Mouse (Mus musculus): ENCODE data around the gene Igf2bp3. TPM values are rescaled to one million over a fixed set of nuclear protein-coding genes. Genes with fewer than 3 reads are reported as not detected.

The Igf2bp3 gene
- polyA plus RNA-seq, 1 experiment, result 0.30 TPM

DNA sequence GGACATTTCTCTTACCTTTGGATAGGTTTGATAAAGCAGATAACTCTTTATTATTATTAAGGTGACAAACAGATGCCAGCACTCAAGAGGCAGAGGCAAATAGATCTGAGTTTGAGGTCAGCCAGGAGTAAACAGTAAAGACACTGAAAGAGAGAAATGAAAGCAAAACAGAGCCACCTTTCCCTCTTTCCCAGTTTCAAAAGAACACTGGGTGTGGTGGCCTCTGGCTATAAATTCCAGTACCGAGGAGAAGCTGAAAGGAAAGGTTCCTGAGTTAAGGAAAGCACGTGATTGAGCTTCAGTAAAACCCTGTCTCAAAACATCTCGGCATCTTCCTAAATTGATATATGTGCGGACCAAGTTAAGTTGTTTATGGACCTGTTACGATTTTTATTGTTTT is 45.0 kb upstream of the Igf2bp3 start:
- H3K79me3 ChIP-seq (ENCODE audit: low read depth), result peaks cover 89% of the 10 kb centered on the region
- H3K27me3 ChIP-seq (ENCODE audit: control insufficient read depth, insufficient read depth, insufficient read length), result no peaks in the 10 kb centered on the region
- H3ac ChIP-seq (ENCODE audit: control insufficient read depth, insufficient read length, low read depth), result no peak overlapping the region
- peaks cover 92% of the 10 kb centered on the region for H3K79me2 ChIP-seq (ENCODE audit: control insufficient read depth, insufficient read depth)
- peaks cover 23% of the 10 kb centered on the region for H3K36me3 ChIP-seq (ENCODE audit: control insufficient read depth, insufficient read depth)
- TF ChIP-seq MAX (IDR thresholded peaks at IDR 0.05) (no peak), CTCF (IDR thresholded peaks at IDR 0.05; ENCODE audit: control insufficient read depth, insufficient read depth, insufficient read length) (no peak), FOSL1 (IDR thresholded peaks at IDR 0.05; ENCODE audit: insufficient read depth, low read length, poor library complexity, severe bottlenecking) (no peak), MYOG (IDR thresholded peaks at IDR 0.05; ENCODE audit: control insufficient read depth, extremely low read depth, insufficient read length) (no peak), CEBPB (IDR thresholded peaks at IDR 0.05; ENCODE audit: low read depth) (no peak), MYOD1 (IDR thresholded peaks at IDR 0.05; ENCODE audit: control insufficient read depth, insufficient read length, low read depth) (no peak), USF1 (IDR thresholded peaks at IDR 0.05; ENCODE audit: low read depth) (no peak)
- no peak overlapping the region for H3K4me3 ChIP-seq (ENCODE audit: insufficient read depth, poor library complexity, severe bottlenecking)

DNA sequence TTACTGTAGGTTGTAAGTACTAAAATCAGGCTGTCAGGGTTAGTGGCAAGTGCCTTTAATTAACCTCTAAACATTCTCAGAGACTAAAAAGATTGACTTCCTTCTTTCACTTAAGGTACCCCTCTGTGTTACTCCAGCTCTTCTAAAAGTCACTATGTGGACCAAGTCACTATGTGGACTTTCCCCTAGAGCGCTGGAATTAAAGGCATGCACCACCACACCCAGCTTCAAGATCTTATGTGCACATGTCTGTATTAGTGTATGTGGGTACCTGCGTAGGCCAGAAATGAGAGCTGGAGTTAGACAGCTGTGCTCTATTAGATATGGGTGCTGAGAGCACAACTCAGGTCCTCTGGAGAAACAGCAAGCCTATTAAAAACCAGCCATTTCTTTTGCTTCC is 43.1 kb upstream of the Igf2bp3 start:
- Histone ChIP-seq H3K79me3 (ENCODE audit: low read depth) (peaks cover 98% of the 10 kb centered on the region), H3K79me2 (ENCODE audit: control insufficient read depth, insufficient read depth) (peaks cover 100% of the 10 kb centered on the region), H3K27me3 (ENCODE audit: control insufficient read depth, insufficient read depth, insufficient read length) (no peaks in the 10 kb centered on the region), H3K36me3 (ENCODE audit: control insufficient read depth, insufficient read depth) (peaks cover 23% of the 10 kb centered on the region), H3ac (ENCODE audit: control insufficient read depth, insufficient read length, low read depth) (no peak overlapping the region), H3K4me3 (ENCODE audit: insufficient read depth, poor library complexity, severe bottlenecking) (no peak overlapping the region)
- TF ChIP-seq CEBPB (IDR thresholded peaks at IDR 0.05; ENCODE audit: low read depth), result no peak

DNA sequence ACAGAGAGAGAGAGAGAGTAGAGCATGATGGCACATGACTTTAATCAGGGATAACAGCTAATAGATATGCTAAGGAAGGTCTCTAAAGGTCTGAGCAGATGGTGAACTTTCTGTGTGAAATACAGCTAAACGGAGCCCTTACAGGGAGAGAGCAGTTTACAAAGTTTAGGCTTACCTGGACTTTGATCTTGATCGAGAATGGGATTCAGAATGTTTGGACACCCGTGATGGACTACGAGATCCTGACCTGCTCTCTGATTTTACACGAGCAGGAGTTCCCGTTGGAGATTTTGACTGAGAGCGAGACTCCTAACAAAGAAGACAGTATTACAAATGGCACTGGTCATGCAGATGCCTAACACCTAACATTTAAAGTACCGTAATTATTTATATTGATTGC is 37.5 kb upstream of the Igf2bp3 start:
- peaks cover 50% of the 10 kb centered on the region for H3K36me3 ChIP-seq (ENCODE audit: control insufficient read depth, insufficient read depth)
- no peak overlapping the region for H3K4me3 ChIP-seq (ENCODE audit: insufficient read depth, poor library complexity, severe bottlenecking)
- peaks cover 80% of the 10 kb centered on the region for H3K79me2 ChIP-seq (ENCODE audit: control insufficient read depth, insufficient read depth)
- H3K79me3 ChIP-seq (ENCODE audit: low read depth), result peaks cover 57% of the 10 kb centered on the region
- H3K27me3 ChIP-seq (ENCODE audit: control insufficient read depth, insufficient read depth, insufficient read length), result no peaks in the 10 kb centered on the region
- TF ChIP-seq CTCF (IDR thresholded peaks at IDR 0.05; ENCODE audit: control insufficient read depth, insufficient read depth, insufficient read length) (no peak), MAX (IDR thresholded peaks at IDR 0.05) (no peak), CEBPB (IDR thresholded peaks at IDR 0.05; ENCODE audit: low read depth) (no peak), MYOD1 (IDR thresholded peaks at IDR 0.05; ENCODE audit: control insufficient read depth, insufficient read length, low read depth) (no peak), USF1 (IDR thresholded peaks at IDR 0.05; ENCODE audit: low read depth) (no peak), MYOG (IDR thresholded peaks at IDR 0.05; ENCODE audit: control insufficient read depth, extremely low read depth, insufficient read length) (no peak), FOSL1 (IDR thresholded peaks at IDR 0.05; ENCODE audit: insufficient read depth, low read length, poor library complexity, severe bottlenecking) (no peak)
- no peak overlapping the region for H3ac ChIP-seq (ENCODE audit: control insufficient read depth, insufficient read length, low read depth)

DNA sequence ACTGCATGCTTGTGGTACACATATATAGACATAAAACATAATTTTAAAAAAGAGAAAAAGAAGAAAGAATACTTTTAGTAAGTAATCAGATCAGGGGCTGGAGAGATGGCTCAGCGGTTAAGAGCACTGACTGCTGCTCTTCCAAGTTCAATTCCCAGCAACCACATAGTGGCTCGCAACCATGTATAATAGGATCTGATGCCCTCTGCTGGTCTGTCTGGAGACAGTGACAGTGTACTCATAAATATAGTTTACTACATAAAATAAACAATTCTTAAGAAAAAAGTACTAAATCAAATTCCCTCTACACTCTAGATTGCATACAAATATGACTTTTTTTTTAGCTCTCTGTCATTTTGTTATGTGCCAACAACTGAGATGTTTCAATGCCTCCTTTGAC is 36.4 kb upstream of the Igf2bp3 start:
- Histone ChIP-seq H3K27me3 (ENCODE audit: control insufficient read depth, insufficient read depth, insufficient read length) (no peaks in the 10 kb centered on the region), H3K79me2 (ENCODE audit: control insufficient read depth, insufficient read depth) (peaks cover 70% of the 10 kb centered on the region), H3K79me3 (ENCODE audit: low read depth) (peaks cover 48% of the 10 kb centered on the region), H3K4me3 (ENCODE audit: insufficient read depth, poor library complexity, severe bottlenecking) (no peak overlapping the region), H3K36me3 (ENCODE audit: control insufficient read depth, insufficient read depth) (peaks cover 55% of the 10 kb centered on the region), H3ac (ENCODE audit: control insufficient read depth, insufficient read length, low read depth) (no peak overlapping the region)
- TF ChIP-seq USF1 (IDR thresholded peaks at IDR 0.05; ENCODE audit: low read depth) (no peak), MAX (IDR thresholded peaks at IDR 0.05) (no peak), CEBPB (IDR thresholded peaks at IDR 0.05; ENCODE audit: low read depth) (no peak), MYOD1 (IDR thresholded peaks at IDR 0.05; ENCODE audit: control insufficient read depth, insufficient read length, low read depth) (no peak), CTCF (IDR thresholded peaks at IDR 0.05; ENCODE audit: control insufficient read depth, insufficient read depth, insufficient read length) (no peak), MYOG (IDR thresholded peaks at IDR 0.05; ENCODE audit: control insufficient read depth, extremely low read depth, insufficient read length) (no peak), FOSL1 (IDR thresholded peaks at IDR 0.05; ENCODE audit: insufficient read depth, low read length, poor library complexity, severe bottlenecking) (no peak)

DNA sequence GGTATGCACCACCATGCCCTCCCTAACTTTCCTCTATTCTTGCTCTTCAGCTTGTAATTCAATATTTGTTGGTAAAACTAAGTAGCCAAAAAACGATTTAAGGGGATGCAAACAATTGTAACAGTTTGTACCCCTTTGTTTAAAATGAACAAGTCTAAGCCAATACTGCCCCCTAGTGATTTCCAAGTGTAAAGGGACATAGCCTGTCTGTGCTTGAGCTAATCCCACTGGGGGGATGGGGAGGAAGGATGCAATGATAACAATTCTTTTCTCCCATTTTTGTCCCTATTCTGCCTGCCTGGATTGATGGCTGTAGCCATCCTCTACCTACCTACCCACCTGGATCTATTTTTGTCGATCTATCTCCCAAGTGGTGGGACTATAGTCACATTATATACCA is 32.5 kb upstream of the Igf2bp3 start:
- peaks cover 10% of the 10 kb centered on the region for H3K79me3 ChIP-seq (ENCODE audit: low read depth)
- peaks cover 30% of the 10 kb centered on the region for H3K79me2 ChIP-seq (ENCODE audit: control insufficient read depth, insufficient read depth)
- TF ChIP-seq USF1 (IDR thresholded peaks at IDR 0.05; ENCODE audit: low read depth) (no peak), MYOD1 (IDR thresholded peaks at IDR 0.05; ENCODE audit: control insufficient read depth, insufficient read length, low read depth) (no peak), CTCF (IDR thresholded peaks at IDR 0.05; ENCODE audit: control insufficient read depth, insufficient read depth, insufficient read length) (no peak), MYOG (IDR thresholded peaks at IDR 0.05; ENCODE audit: control insufficient read depth, extremely low read depth, insufficient read length) (no peak), FOSL1 (IDR thresholded peaks at IDR 0.05; ENCODE audit: insufficient read depth, low read length, poor library complexity, severe bottlenecking) (no peak), CEBPB (IDR thresholded peaks at IDR 0.05; ENCODE audit: low read depth) (no peak), MAX (IDR thresholded peaks at IDR 0.05) (no peak)
- no peak overlapping the region for H3K4me3 ChIP-seq (ENCODE audit: insufficient read depth, poor library complexity, severe bottlenecking)
- no peak overlapping the region for H3ac ChIP-seq (ENCODE audit: control insufficient read depth, insufficient read length, low read depth)
- H3K27me3 ChIP-seq (ENCODE audit: control insufficient read depth, insufficient read depth, insufficient read length), result no peaks in the 10 kb centered on the region
- H3K36me3 ChIP-seq (ENCODE audit: control insufficient read depth, insufficient read depth), result peaks cover 90% of the 10 kb centered on the region

DNA sequence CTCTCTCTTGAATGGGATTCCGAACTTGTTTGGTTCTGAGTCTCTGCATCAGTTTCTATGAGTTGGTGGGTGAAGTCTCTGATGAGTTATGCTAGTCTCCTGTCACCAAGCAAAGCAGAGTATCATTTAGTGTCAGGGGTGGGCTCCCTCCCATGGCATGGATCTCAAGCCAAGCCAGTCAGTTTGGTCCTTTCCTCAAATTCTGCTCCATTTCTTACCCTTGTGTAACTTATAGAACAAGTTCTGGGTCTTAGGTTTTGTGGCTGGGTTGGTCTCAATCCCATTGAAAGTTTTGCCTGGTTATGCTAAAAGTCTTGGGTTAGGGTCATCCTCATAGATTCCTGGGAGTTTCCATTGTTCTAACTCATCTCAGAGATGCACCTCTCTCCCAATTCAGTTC is 27.6 kb upstream of the Igf2bp3 start:
- H3K79me2 ChIP-seq (ENCODE audit: control insufficient read depth, insufficient read depth), result no peaks in the 10 kb centered on the region
- TF ChIP-seq CTCF (IDR thresholded peaks at IDR 0.05; ENCODE audit: control insufficient read depth, insufficient read depth, insufficient read length) (no peak), USF1 (IDR thresholded peaks at IDR 0.05; ENCODE audit: low read depth) (no peak), MAX (IDR thresholded peaks at IDR 0.05) (no peak), CEBPB (IDR thresholded peaks at IDR 0.05; ENCODE audit: low read depth) (no peak), MYOD1 (IDR thresholded peaks at IDR 0.05; ENCODE audit: control insufficient read depth, insufficient read length, low read depth) (no peak), MYOG (IDR thresholded peaks at IDR 0.05; ENCODE audit: control insufficient read depth, extremely low read depth, insufficient read length) (no peak), FOSL1 (IDR thresholded peaks at IDR 0.05; ENCODE audit: insufficient read depth, low read length, poor library complexity, severe bottlenecking) (no peak)
- H3K36me3 ChIP-seq (ENCODE audit: control insufficient read depth, insufficient read depth), result peaks cover 56% of the 10 kb centered on the region

More for the DNA sequence above, 27.6 kb upstream of the Igf2bp3 start:
- Histone ChIP-seq H3ac (ENCODE audit: control insufficient read depth, insufficient read length, low read depth) (no peak overlapping the region), H3K4me3 (ENCODE audit: insufficient read depth, poor library complexity, severe bottlenecking) (no peak overlapping the region), H3K27me3 (ENCODE audit: control insufficient read depth, insufficient read depth, insufficient read length) (no peaks in the 10 kb centered on the region), H3K79me3 (ENCODE audit: low read depth) (peaks cover 1% of the 10 kb centered on the region)

Measured in C2C12 (cell line).